24 mouse cellular contexts compared by ENCODE assay signal in genomic region chr3:86875912-86876311, GRCm38 (mm10).
"Had no signal": no experiment of that assay in that cellular context is flagged by ENCODE, and none has a peak within 500 bp of the region (broad histone marks: within the 10 kb centered on the region; RNA-seq: fewer than 3 reads in every experiment).

No protein-coding gene starts in this region.

- DNase-seq: gastrocnemius, postnatal 14 days; gastrocnemius, postnatal 36 days; heart, adult 2 months; heart, postnatal 14 days; heart, postnatal 36 days; kidney, adult 11 months; kidney, adult 2 months; kidney, postnatal 10 days; kidney, postnatal 25 days; kidney, postnatal 4 days; left cerebral cortex, postnatal 4 days had no signal

- H3K4me3 ChIP-seq: heart, adult 2 months; heart, embryonic 13.5 days; heart, embryonic 15.5 days; hindbrain, embryonic 13.5 days; hindbrain, embryonic 15.5 days; layer of hippocampus, adult 2 months; left cerebral cortex, adult 2 months; limb, embryonic 13.5 days; limb, embryonic 15.5 days; liver, embryonic 12.5 days had no signal

- H3K27me3 ChIP-seq: heart, embryonic 13.5 days; heart, embryonic 15.5 days; hindbrain, embryonic 13.5 days; hindbrain, embryonic 15.5 days; limb, embryonic 13.5 days; limb, embryonic 15.5 days; liver, embryonic 12.5 days had no signal

- H3K9ac ChIP-seq: heart, embryonic 13.5 days; heart, embryonic 15.5 days; hindbrain, embryonic 13.5 days; hindbrain, embryonic 15.5 days; limb, embryonic 13.5 days; limb, embryonic 15.5 days; liver, embryonic 12.5 days; liver, embryonic 14.5 days had no signal

- ATAC-seq: hindbrain, postnatal 0 days; intestine, embryonic 16.5 days; liver, embryonic 12.5 days had no signal

- H3K9me3 ChIP-seq: heart, embryonic 13.5 days; heart, embryonic 15.5 days; hindbrain, embryonic 13.5 days; hindbrain, embryonic 15.5 days; limb, embryonic 13.5 days; limb, embryonic 15.5 days; liver, embryonic 12.5 days had no signal

- H3K4me2 ChIP-seq: heart, embryonic 11.5 days; heart, embryonic 13.5 days; heart, embryonic 15.5 days; hindbrain, embryonic 13.5 days; hindbrain, embryonic 15.5 days; limb, embryonic 13.5 days; limb, embryonic 15.5 days; liver, embryonic 12.5 days had no signal

- H3K4me1 ChIP-seq: heart, embryonic 13.5 days; heart, embryonic 15.5 days; limb, embryonic 13.5 days; limb, embryonic 15.5 days; liver, embryonic 12.5 days had no signal

- H3K27ac ChIP-seq: heart, adult 2 months; heart, embryonic 13.5 days; heart, embryonic 15.5 days; hindbrain, embryonic 13.5 days; hindbrain, embryonic 15.5 days; hindbrain, postnatal 0 days; layer of hippocampus, adult 2 months; left cerebral cortex, adult 2 months; limb, embryonic 13.5 days; limb, embryonic 15.5 days; liver, embryonic 12.5 days; liver, embryonic 14.5 days had no signal

- H3K36me3 ChIP-seq: heart, embryonic 13.5 days; heart, embryonic 15.5 days; hindbrain, embryonic 13.5 days; hindbrain, embryonic 15.5 days; limb, embryonic 13.5 days; limb, embryonic 15.5 days; liver, embryonic 12.5 days had no signal
